21 mouse cellular contexts compared by ENCODE assay signal in the genomic region with DNA sequence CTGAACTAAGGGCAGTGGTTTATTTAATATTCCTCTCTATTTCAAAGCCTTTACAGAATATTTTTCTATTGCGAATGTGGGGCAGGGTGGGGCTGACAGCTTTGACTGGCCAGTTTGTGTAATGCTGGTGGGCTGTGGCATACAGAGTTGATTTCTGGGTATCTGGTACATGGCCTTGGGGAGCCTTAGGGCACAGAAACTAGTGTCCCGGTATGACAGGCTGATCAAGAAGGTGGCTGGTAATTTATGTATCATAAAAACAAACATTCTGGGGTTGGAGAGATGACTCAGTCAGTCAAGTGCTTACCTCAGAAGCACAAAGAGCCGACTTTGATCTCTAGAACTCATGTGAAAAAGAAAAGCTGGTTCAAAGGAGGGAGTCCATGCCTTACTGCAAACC.
"Had no signal": no experiment of that assay in that cellular context is flagged by ENCODE, and none has a peak within 500 bp of the region (broad histone marks: within the 10 kb centered on the region; RNA-seq: fewer than 3 reads in every experiment).

No protein-coding gene starts in this region.

- H3K9me3 ChIP-seq: liver, embryonic 13.5 days; lung, embryonic 15.5 days; midbrain, embryonic 10.5 days; midbrain, embryonic 13.5 days; neural tube, embryonic 13.5 days; stomach, embryonic 15.5 days had no signal

- ATAC-seq: midbrain, embryonic 13.5 days; midbrain, embryonic 16.5 days had no signal

- H3K4me1 ChIP-seq: liver, embryonic 13.5 days; lung, embryonic 15.5 days; megakaryocyte, embryonic 14.5 days; midbrain, embryonic 10.5 days; neural tube, embryonic 13.5 days; stomach, embryonic 15.5 days had no signal

- H3K9ac ChIP-seq: liver, embryonic 13.5 days; lung, embryonic 15.5 days; midbrain, embryonic 13.5 days; neural tube, embryonic 13.5 days; stomach, embryonic 15.5 days had no signal

- H3K36me3 ChIP-seq: liver, embryonic 13.5 days; lung, embryonic 15.5 days; midbrain, embryonic 10.5 days; midbrain, embryonic 13.5 days; neural tube, embryonic 13.5 days; stomach, embryonic 15.5 days had no signal

- H3K4me2 ChIP-seq: liver, embryonic 13.5 days; lung, embryonic 15.5 days; midbrain, embryonic 13.5 days; neural tube, embryonic 13.5 days; stomach, embryonic 15.5 days had no signal

- H3K27ac ChIP-seq: kidney, postnatal 0 days; left cerebral cortex, adult 2 months; liver, embryonic 13.5 days; lung, embryonic 15.5 days; midbrain, embryonic 10.5 days; midbrain, embryonic 13.5 days; neural tube, embryonic 13.5 days; stomach, embryonic 15.5 days had no signal

- H3K27me3 ChIP-seq: liver, embryonic 13.5 days; lung, embryonic 15.5 days; megakaryocyte, embryonic 14.5 days; midbrain, embryonic 13.5 days; neural tube, embryonic 13.5 days; stomach, embryonic 15.5 days had no signal

- DNase-seq: kidney, postnatal 25 days; layer of hippocampus, postnatal 36 days; liver, embryonic 13.5 days; lung, postnatal 10 days; lung, postnatal 36 days; retina, postnatal 1 day; right cerebral cortex, postnatal 25 days; spleen, adult 18-20 months; thymus, adult 2 months; thymus, postnatal 14 days; thymus, postnatal 4 days had no signal

- H3K4me3 ChIP-seq: left cerebral cortex, adult 2 months; liver, embryonic 13.5 days; lung, embryonic 15.5 days; midbrain, embryonic 10.5 days; midbrain, embryonic 13.5 days; myocyte; neural tube, embryonic 13.5 days; stomach, embryonic 15.5 days had no signal
